Mouse (Mus musculus): Measurements from ENCODE around the gene Abi2. TPM values are rescaled to one million over a fixed set of nuclear protein-coding genes. Genes with fewer than 3 reads are reported as not detected.

The Abi2 gene
- total RNA-seq, 2 experiments from 2014 or later = 37.6 to 38.3 TPM

DNA sequence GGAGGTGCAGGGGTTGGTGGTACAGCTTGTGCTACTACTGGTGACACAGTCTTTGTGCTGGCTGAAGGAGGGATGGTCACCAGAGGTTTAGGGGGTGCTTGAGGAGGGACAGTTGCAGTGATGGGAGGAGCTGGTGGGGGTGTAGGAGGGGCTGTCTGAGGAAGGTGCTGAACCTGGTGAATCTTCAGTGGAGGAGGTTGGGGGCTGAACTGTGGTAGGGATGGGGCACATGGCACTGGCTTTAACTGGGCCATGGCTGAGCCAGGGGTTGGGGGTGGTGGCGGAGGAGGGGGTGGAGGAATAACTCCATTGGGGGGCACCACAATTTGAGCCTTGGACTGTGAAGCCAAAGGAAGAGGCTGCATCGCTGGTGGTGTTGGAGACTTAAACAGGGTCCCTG, 80.2 kb downstream of the Abi2 start:
- no peak for DNase-seq

DNA sequence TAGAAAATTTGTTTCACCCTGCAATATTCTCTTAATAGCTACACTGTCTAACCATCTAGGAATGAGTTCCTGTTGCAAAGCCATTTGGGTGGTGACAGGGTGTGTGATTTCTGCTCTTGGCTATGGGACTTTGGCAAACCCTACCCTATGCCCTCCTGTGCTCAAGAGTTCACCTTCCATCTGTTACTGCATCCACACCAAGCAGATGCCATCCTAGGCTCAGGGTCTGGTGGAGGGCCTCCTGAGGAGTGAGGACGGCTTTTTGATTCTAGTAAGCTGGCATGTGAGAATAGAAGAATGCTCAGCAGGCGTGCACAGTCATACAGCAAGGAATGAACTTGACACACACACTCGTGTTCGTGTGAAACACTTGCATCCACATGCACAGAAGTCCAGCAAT, 81.1 kb downstream of the Abi2 start:
- DNase-seq = no peak

- no peak for DNase-seq
These were observed 83.0 kb downstream of the Abi2 start for GRCm38 (mm10) chr1:60492404-60492803.

GRCm38 (mm10) chr1:60493421-60493820, 84.0 kb downstream of the Abi2 start:
- no peak for DNase-seq

- no peak for DNase-seq
These were observed 94.0 kb downstream of the Abi2 start for GRCm38 (mm10) chr1:60503456-60503855.

DNA sequence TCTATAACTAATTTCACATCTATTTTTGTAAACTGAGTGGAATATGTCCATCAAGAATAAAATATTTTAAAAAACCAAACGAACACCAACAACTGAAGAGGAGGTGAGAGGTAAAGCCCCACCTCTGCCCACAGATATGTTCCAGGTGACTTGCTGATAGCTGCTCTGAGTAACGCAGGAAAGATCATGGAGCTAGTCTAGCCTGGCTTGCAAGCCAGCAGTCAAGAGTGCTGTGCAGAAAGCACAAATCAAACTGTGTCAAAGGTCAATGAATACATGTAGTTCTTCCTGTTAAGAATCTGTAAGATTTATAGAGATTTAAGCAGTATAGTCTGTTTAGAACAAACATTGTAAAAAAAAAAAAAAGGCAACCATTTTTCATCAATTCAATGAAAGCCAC, 101.2 kb downstream of the Abi2 start:
- DNase-seq = no peak

DNA sequence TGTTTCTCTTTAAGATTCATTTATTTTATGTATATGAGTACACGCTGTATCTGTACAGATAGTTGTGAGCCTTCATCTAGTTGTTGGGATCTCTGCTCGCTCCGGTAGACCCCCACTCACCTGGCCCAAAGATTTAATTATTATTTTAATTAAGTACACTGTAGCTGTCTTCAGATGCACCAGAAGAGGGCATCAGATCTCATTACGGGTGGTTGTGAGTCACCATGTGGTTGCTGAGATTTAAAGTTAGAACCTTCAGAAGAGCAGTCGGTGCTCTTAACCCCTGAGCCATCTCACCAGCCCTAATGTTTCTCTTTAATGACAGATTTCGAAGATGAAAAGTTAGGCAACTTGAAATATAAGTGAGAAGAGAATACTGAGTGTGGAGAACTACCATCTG, 120.7 kb downstream of the Abi2 start:
- no peak for DNase-seq

DNA sequence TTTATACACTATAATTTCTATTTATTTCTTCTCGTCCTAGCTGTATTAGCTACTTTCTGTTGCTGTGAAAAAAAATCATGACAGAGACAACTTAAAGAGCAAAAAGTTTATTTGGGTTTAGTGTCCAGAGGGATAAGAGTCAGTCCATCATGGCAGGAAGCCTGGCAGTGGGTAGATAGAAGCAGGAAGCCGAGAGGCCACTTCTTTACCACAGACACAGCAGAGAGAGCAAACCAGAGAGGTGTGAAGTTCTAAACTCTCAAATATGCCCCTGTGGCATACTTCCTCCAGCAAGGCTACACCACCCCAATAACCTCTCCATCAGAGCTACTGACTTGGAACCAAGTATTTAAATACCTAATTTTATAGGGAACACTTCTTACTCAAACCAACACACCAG, 121.2 kb downstream of the Abi2 start:
- no peak for DNase-seq

Other genes starting within 250 kb of the Abi2 start
- gene Nbeal1, start 229.0 kb upstream of the Abi2 start, total RNA-seq (2021) = 10 to 100 TPM; 67.2 to 69.3 TPM
- gene Cyp20a1, start 66.3 kb upstream of the Abi2 start, total RNA-seq (2021) = 10 to 100 TPM; 26.9 to 29.4 TPM
- 100 to 1,000 TPM; 104 to 457 TPM for gene Raph1, start 157.5 kb downstream of the Abi2 start, total RNA-seq (2021)